Mouse (Mus musculus): ENCODE results near the gene Prss48.

Gene Prss48

DNA sequence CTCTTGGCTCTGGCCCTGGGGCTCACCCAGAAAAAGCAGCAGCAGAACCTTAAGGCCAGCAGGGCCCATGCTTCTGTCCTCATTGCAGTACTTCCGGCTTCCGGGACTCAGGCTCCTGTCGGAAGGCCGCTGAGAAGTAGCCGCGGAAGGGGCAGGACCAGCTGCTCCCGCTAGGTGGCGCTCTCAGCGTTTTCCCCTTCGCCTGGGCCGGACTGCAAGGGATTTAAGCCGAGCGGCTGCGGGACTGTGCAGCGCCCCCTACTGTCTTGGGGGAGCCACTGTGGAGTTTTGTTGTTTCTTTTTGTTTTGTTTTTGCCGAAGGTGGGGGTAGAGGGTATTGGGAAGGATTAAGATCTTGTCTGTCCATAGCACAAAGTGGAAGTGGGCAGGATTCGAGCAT lies at the start of gene Prss48:
Gene Prss48, minus strand, starts transcription at position 69 of the 400 bp plus-strand sequence.
- peak; percentile 95 for DNase-seq (ENCODE audit: low read depth, low spot score)

DNA sequence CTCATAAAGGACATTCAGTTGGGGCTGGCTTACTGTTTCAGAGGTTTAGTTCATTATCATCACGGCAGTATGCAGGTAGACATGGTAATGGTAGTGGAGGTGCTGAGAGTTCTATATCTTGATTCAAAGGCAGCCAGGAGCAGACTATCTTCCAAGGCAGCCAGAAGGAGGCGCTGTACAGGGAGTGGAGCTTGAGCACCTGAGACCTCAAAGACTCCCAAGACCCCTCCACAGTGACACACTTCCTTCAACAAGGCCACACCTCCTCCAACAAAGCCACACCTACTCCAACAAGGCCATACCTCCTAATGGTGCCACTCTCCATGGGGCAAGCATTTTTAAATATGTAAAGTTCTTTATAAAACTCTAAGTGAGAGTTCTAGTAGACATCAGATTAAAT lies 46.8 kb upstream of the Prss48 start:
- peak; percentile 80 for DNase-seq (ENCODE audit: low read depth, low spot score)

DNA sequence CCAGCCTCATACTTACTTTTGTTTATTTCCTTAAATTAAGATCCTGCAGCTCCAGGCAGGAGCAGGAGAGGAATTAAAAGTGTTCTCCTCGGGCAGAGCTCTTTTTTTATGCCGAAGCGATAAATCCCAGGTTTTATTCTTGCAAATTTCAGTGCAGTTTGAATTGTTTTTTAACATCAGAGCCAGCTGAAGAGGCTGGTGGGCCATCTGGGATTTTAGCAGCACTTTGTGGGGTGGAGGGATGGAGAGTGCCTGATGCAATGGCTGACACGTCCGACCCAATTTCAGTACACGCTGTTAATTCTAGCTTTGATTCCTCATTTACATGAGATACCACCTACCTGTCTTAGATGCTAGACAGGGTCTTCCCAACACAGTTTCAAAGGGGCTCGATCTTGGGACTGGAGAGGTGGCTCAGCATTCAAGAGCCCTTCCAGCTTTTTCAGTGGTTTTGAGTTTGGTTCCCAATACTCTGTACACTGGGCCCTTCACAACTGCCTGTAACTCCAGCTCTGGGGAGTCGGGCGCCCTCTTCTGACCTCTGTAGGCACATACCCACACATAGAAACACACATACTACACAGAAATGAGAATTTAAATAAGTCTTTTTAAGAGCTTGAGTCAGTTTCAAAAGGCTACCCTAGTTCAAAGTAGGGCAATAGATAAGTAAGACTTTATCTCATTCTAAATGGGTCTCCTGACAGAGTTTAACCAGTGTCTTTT lies 45.6 kb upstream of the Prss48 start:
- DNase-seq (ENCODE audit: low read depth, low spot score), result peak; percentile 50

DNA sequence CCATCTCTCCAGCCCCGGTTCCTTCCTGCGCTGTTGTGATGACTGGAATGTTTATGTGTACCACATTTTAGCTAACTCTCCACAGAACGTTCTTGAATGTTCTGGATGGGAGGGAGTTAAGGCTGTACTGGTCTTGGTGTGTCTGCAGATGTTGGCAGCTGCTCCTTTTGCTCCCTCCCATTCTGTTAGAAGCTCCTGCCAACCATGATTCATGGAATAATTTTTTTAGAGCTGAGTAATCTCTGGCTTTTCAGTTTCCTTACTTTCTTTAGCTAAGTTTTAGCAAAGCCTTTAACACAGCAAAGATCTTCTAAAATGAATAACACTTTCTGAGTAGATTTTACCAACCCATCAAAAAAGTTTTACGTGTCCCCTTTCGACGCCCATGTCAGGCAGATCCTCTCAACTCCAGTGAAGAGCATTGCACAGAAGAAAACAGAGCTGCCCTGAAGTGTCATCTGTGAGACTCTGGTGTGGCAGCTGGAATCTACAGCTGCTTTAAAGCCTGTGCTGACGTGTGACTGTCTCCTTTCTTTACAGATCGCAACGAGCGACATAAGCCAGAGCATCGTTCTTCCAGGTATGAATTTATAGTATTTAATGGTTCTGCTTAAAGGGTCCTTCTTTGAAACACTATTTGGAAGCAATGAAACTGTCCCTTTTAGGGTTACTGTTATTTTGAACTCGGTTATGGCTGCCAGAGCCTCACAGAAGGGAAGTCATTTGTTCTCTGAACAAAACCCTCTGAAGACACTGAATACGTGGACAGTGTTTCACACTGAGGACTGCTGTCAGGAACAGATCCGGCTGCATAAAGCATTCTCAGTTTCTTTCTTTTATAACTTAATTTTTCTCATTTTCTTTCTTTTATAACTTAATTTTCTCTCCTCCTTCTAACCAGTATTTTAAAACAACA lies 38.3 kb upstream of the Prss48 start:
- no peak for DNase-seq (ENCODE audit: low read depth, low spot score)

DNA sequence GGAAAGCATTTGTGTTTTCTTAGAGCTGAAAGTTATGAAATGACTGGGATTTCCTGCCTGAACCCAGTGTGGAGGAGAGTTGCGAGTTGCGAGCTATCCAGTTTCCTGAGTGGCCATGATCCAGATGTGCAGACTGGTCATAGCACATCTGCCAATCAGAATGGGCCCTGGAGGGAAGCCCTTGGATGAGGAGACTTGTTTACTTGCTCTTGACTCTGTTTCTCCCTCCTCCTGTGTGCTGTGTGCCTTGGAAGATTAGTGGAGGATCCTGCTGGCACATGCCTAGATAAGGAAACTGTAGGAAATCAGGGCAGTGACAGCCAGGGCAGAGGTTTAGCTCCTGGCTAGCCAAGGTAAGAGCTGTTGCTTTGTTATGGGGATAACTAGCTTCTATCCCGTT lies 36.4 kb upstream of the Prss48 start:
- DNase-seq (ENCODE audit: low read depth, low spot score), result no peak

DNA sequence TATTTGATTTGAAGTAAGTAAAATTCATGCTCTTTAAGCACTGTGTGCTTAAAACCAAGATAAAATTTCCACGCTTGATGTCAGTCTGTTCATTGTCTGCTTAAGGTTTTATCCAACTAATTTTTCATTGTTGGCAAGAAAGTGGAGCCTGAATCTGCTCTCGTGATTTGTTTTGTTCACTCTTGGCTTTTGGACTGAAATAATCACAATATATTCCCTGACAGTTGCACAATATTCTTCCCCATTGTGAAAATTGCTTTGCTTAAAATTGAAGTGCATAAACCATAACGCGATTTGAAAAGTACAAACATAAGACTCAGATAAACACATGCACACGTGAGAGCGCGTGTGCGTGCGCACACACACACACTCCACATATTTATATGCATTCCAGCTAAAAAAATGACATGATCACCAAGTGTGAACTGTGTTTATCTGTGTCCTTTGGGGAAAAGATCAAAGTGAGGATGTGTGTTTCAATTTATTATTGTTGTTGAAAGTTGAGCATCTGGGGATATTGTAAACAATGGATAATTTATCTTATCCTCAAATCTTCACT lies 35.7 kb upstream of the Prss48 start:
- DNase-seq (ENCODE audit: low read depth, low spot score), result no peak

DNA sequence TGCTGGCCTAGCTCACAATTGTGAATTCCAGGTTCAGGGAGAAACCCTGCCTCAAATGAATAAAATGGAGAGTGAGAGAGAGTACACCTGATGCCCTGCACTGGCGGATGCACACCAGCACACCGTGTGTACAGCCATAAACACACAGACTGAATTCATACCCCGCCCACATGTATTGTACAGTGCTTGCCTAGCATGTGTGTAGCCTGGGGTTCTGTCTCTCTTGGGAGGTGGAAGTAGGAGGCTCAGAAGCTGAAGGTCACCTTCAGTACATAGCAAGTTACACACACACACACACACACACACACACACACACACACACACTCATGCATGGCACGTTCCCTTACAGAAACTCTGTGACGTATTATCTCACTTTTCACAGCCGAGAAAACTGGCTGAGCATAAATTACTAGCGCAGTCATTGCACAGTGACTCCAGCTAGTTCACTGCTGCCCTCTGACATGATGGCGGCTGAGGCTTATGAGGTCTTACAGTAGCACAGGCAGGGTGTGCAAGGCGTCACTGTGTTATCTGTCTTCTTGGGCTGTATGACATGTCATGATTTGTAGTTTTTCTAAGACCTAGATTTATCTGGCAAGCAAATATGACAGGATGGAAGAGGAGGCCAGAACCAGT lies 31.3 kb upstream of the Prss48 start:
- no peak for DNase-seq (ENCODE audit: low read depth, low spot score)

DNA sequence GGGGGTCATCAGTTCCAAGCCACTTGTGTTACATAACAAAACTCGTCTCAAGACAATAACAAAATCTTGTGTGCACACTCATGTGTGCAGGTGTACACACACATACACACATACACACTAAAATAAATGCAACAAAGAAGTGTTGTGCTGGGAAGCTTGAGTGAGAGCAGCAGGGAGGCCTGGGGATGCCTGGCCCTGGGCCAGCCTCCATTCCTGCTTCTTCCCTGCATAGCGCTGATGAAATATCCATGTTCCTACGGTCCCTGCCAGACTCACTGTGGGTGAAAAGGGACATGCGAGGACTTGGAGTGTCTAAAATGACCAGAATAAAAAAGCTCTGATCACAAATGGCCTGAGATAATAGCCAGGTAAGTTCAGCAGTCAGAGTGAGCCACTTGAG lies 28.3 kb upstream of the Prss48 start:
- DNase-seq (ENCODE audit: low read depth, low spot score), result no peak

DNA sequence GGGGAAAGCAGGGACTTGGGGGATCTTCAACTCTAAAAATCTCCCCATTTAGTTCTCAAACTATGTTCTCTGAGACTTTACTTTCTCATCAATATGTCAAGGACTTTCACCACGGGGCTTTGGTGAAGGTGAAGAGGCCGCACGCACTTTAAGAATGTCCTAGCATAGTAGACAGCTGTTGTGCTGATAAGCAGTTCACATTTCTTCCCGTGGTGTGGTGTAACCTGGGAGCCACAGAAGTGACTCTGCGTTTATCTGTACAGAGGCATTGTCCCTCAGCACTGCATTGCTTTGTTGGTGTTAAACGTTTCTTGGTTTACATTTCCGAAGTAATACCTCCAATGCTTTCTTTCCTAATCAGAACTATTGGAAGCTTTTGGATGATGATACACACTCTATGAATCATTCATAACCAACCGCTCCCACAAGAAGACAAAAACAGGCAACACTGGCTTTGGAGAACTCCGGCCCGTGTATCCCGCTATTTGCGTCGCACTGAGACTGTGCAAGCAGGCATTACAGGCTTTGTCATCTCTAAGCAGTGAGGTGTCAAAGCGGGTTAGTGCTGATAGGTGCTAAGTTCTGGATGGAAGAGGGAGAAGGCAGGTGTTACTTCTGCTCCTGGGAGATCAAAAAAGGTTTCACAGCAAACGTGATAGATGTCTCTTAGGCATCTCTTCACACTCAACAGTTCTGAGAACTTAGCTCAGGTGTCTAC lies 26.5 kb upstream of the Prss48 start:
- no peak for DNase-seq (ENCODE audit: low read depth, low spot score)

DNA sequence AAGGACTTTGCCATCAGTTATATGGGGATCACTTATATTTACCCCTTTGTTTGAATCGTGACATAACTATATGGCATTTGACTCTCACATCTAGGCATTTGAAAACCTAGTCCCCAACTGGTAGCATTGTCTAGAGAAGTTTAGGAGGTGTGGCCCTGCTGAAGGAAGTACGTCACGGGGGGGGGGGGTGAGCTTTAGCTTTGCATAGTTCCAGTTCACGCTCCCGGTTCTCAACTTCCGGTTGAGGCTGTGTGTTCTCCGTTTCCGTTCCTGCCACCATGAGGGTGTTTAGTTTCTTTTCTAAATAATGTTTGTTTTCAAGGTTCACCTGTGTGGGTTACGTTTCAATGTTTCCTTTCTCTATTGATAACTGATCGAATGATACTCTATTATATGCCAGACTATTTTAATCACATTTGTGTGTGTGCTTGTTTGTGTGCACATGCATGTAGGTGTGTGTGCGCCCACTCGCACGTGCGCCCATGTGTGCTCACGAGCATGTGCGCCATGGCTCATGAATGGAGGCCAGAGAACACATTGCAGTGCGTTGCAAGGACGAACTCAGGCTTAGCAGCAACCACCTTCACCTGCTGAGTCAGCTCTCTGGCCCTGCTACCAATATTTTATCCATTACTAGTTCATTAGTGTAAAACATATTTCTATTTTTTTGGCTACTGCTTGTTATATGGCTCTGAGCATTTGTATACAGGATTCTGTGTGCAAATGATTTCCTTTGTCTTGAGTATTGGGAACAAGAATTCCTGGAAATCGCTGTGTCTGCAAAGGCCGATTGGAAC lies 23.2 kb upstream of the Prss48 start:
- peak; percentile 21 for DNase-seq (ENCODE audit: low read depth, low spot score)

DNA sequence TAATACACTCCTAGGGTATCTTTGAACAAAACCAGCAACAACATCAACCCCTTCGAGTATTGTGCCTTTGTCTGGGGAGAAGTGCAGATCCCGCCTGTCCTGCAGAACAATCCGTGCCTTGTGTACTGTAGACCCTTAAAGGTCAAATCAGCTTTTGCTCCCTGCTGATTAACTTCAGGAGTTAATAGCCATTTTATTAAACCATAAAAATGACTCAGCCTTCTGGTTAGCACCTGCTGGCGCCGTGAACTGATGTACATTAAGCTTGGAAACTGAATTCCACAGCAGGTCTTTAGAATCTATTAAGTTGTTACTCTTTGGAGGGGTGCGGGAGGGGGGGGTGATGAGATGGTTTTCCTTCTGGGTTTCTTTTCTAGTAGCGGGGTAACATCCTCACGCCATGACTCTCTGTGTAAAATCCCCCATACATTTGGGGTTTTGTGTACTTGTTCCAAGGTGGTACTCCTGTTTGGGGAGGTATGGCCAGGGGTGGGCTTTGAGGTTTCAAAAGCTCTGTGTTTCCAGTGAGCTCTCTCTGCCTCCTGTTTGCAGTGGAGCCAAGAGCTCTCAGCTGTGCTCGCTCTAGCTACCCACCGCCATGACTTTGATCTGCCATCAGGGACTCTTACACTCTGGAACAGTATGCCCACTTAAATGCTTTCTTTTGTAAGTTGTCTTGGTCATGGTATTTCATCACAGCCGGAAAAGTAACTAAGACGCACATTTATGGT lies 21.9 kb upstream of the Prss48 start:
- DNase-seq (ENCODE audit: low read depth, low spot score), result no peak

DNA sequence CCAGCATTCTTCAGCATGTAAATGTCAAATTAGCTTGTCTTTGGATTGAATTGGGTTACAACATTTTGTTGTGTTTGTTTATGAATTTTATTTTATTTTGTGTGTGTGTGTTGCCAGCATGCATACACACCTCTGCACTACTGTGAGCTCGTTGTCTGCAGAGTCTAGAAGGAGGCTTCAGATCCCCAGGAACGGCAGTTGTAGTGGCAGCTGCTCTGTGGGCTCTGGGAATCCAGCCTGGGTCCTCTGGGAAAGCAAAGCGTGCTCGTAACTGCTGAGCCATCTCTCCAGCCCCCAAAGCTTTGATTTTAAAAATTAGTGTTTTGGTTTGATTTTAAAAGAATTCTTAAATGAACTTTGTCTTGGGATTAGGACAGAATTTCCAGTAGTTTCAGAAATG lies 19.4 kb upstream of the Prss48 start:
- DNase-seq (ENCODE audit: low read depth, low spot score), result no peak

DNA sequence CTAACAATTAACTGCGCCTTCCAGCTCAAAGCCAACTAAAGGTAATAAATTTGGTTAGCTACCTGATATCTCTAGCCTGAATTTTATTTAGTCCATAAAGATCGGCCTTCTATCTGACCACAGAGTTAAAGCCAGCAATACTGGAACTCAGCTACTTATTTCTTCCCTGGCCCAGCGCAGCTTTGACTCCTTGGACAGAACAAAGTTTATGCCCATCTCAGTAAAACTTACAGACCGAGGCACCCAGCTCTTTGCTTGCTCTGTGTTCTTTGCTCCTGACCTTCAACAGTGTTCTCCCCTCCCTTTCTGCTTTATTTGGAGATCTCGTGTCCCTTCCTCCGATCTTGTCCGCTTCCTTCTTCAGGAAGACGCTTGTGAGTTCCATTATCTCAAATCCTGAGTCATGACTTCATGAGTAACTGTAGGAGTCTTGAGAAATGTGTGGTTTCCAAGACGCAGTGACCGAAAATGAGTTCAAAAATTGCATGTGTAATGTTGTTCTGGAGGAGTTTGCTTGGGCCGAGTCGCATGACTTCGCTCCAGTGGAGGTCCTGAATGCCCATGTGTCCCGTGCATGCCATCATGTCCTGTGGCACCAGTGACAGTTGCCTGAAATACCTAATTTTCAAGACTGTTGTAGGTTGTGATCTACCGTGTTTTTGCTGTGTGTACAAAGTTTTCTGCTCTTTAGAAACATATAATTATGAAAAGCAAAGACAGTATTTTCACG lies 18.8 kb upstream of the Prss48 start:
- no peak for DNase-seq (ENCODE audit: low read depth, low spot score)

DNA sequence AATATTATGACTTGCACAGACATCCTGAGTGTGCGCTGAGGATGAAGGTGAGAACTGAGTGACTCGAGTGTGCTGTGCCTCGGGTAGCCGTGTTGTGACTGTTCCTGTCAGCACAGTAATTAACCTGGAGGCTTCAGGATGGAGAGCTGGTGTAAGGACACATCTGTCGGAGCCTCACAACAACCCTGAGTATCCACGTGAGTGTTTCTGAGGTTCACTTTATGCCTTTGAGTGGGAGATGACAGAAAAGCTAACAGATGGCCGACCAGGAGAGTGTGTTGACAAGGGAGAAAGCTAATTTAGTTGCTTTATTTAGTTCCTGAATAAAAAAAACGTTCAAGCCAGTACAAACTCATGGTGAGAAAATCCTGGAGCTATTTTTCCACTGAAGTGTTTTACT lies 15.2 kb upstream of the Prss48 start:
- DNase-seq (ENCODE audit: low read depth, low spot score), result no peak

DNA sequence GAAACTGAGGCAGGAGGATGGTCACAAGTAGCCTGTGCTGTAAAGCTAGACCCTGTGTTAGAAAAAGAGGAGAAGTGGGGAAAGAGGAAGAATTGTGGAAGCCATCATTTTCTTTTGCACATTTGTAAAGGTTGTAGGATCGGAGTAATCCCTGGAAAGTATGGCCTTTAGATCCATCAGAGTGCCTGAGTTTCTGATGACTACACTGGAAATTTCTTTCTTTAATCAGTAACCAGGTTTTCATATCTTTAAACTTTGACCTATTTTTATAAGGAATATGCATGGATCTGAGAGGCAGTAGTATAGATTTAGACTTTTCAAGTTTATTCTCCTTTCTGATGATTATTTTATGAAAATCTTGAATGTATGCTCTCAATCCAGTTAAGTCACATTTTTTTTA lies 14.7 kb upstream of the Prss48 start:
- no peak for DNase-seq (ENCODE audit: low read depth, low spot score)

DNA sequence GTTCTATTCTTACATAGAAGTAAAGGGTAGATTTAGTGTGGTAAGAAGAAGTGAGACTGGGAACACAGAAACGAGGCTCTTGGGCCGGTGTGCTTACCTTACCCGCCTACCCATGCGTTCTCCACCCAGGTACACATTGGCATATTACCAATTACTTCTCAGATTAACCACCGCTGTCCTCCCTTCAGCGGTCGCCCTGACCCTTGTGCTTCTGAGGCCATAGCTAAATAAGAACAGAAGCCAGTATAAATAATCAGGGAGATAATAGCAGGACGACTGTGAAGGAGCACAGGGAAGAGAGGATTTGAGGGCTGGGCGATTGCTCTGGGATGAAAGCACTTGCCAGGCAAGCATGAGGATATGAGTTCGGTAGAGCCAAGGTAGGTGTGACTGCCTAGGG lies 11.5 kb upstream of the Prss48 start:
- no peak for DNase-seq (ENCODE audit: low read depth, low spot score)

DNA sequence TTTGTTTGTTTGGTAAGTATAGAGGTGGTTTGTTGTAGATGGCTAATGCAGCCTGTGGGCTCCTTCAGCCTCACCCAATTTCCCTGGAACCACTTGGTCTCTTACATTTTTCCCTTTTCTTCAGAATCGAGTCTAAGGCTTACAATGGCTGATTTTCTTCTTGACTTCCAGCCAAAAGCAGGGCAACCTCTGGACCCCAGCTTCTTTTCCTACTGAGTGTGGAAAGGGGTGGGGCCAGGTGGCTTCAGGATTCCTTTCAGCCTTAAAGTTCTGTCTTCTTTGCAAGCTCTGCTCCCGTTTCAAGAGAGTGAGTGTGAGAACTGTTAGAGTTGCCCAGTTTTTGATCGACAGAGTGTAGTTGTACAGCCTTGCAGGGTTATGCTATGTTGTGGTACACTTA lies 9.5 kb upstream of the Prss48 start:
- no peak for DNase-seq (ENCODE audit: low read depth, low spot score)

DNA sequence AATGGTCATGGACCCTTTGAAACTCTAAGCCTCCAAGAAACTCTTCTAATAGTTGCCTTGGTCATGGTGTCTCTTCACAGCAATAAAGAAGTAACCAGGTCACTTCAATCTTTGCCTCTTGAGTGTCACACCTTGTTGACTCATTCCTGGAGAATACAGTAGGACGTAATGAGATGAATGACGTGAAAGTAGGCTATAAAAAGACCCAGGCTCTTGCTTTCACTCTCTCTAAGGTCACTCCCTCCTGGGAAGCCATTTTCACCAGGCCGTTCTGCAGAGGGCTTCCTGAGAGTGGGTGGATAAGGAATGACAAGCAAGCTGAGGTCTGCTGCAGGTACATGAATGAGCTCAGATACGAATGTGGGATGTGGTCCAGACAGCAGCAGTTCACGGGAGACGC lies 9.1 kb upstream of the Prss48 start:
- peak; percentile 19 for DNase-seq (ENCODE audit: low read depth, low spot score)

DNA sequence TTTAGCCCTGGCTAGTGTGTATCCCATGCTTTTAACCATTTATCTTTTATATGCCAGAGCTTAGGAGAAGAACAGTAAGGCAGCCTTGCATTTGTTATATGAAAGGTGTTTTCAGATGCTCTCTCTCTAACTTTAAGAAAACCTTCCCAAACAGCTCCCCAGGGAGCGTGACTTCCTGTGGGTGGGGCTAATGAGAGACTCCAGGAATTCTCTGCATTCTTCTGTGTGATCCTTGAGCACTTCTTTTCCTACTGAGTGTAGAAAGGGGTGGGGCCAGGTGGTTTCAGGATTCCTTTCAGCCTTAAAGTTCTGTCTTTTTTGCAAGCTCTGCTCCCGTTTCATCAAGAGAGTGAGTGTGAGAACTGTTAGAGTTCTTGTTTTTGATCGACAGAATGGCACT lies 8.3 kb upstream of the Prss48 start:
- peak; percentile 91 for DNase-seq (ENCODE audit: low read depth, low spot score)

Measured in ES-CJ7 (cell line).